Mouse (Mus musculus) intestine, embryonic 14.5 days (tissue): ENCODE data around the gene Synm. TPM values are rescaled to one million over a fixed set of nuclear protein-coding genes. Genes with fewer than 3 reads are reported as not detected.

Source experiments
- ATAC-seq: fragments of 200-750 bp; cut with Nextera tagmentation; replicated peaks from 2 replicates; pipeline ENCODE4 v1.8.0; 2017; ENCODE audit warnings: low read depth, moderate number of reproducible peaks, moderate TSS enrichment, moderate library complexity; ENCODE audit not compliant: low FRiP score, low TSS enrichment
- DNase-seq: peaks from one replicate; pipeline ENCODE4 v3.0.0-alpha.2; 2018; ENCODE audit warnings: low spot score
- H3K27ac ChIP-seq: fragments of 300-500 bp; sonication (generic); 2 replicates; pipeline ENCODE4 v1.5.1; 2014; ENCODE audit warnings: low read depth, mild to moderate bottlenecking, control low read depth
- H3K27me3 ChIP-seq: fragments of 300-500 bp; sonication (generic); replicated peaks from 2 replicates; pipeline ENCODE4 v1.6.1; 2014; ENCODE audit warnings: low read length, control low read depth; ENCODE audit not compliant: control insufficient read depth, insufficient read depth
- H3K36me3 ChIP-seq: fragments of 300-500 bp; sonication (generic); 2 replicates; pipeline ENCODE4 v1.6.1; 2014; ENCODE audit warnings: low read length, control low read depth; ENCODE audit not compliant: control insufficient read depth, insufficient read depth
- H3K4me1 ChIP-seq: fragments of 300-500 bp; sonication (generic); replicated peaks from 2 replicates; pipeline ENCODE4 v1.6.1; 2014; ENCODE audit warnings: low read length, control low read depth, mixed read lengths; ENCODE audit not compliant: control insufficient read depth, insufficient read depth
- H3K4me2 ChIP-seq: fragments of 300-500 bp; sonication (generic); 2 replicates; pipeline ENCODE4 v1.6.1; 2014; ENCODE audit warnings: low read length
- H3K4me3 ChIP-seq: fragments of 300-500 bp; sonication (generic); 2 replicates; pipeline ENCODE4 v1.5.1; 2014; ENCODE audit warnings: low read depth, low read length, control low read depth, mixed read lengths
- H3K9ac ChIP-seq: fragments of 300-500 bp; sonication (generic); 2 replicates; pipeline ENCODE4 v1.6.1; 2014; ENCODE audit warnings: mild to moderate bottlenecking, low read length
- H3K9me3 ChIP-seq: fragments of 300-500 bp; sonication (generic); 2 replicates; pipeline ENCODE4 v1.6.1; 2016; ENCODE audit warnings: low read length, control low read depth; ENCODE audit not compliant: control insufficient read depth
- WGBS: fragments of 180-500 bp; shearing (Covaris S2); extraction: QIAGEN DNeasy Blood & Tissue Kit; methylation state at CpG from one replicate; pipeline ENCODE4 v1.1.7; 2014; 5-methylcytosine and 5-hydroxymethylcytosine counted together
- polyA plus RNA-seq: library from polyadenylated mRNA; unstranded; fragments of >200 nt; fragmentation: Nextera tagmentation; extraction: Ambion mirVana; gene quantifications from 2 replicates; pipeline ENCODE4 v1.2.1, GENCODE M21; 2014

The Synm gene
- polyA plus RNA-seq, 1 experiment from 2014 or later = 2.3 TPM

DNA sequence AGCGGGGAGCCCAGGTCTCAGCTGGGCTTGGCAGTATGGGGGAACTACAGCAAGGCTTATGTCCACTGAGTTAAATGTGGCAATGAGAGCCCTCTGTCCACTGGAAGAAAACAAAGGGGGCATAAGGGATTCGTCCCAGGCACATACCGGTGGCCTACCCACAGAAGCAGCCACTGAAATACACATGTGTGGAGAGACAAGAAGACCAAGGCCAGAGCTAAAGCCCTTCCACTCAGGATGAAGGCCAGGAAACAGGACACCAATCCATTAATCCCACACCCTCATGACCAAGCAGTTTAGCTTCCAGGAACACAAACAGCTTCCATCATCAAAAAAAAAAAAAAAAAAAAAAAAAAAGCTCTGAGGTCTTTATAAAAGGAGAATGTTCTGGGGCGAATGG is 19.2 kb downstream of the Synm start:
- H3K27ac ChIP-seq = no peak overlapping the region
- 0 out of 2 replicates have a peak, but pooled peaks cover under 1% of the 10 kb centered on the region for H3K36me3 ChIP-seq
- no peak overlapping the region for H3K9ac ChIP-seq
- WGBS = 91% methylated on average over 4 of the region's 4 CpGs
- DNase-seq (no peak), ATAC-seq (no peak)
- H3K4me3 ChIP-seq = no peak overlapping the region
- H3K27me3 ChIP-seq = no peaks in the 10 kb centered on the region
- no peaks in the 10 kb centered on the region for H3K4me1 ChIP-seq
- no peak overlapping the region for H3K4me2 ChIP-seq
- no peaks in the 10 kb centered on the region for H3K9me3 ChIP-seq

DNA sequence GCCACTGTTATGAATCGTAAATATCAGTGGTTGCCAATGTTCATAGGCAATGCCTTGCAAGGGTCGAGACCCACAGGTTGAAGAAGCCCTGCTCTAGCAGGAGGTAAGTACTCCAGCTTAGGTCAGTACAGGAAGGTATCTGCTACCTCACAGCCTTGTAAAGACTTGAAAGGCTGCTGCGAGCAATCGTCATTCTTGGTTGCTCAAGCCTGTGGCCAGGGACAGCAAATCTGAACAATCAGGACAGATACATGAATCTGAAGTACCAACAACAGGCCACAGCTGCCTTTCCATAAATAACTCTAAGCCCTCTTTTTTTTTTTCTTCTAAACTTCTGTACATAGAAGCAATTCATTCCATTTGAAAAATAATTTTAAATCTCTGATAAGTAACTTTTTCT is 27.3 kb downstream of the Synm start:
- no peaks in the 10 kb centered on the region for H3K9me3 ChIP-seq
- no peak overlapping the region for H3K9ac ChIP-seq
- H3K27ac ChIP-seq = no peak overlapping the region
- 73% methylated on average over 4 of the region's 4 CpGs for WGBS
- DNase-seq (no peak), ATAC-seq (no peak)
- no peak overlapping the region for H3K4me3 ChIP-seq
- 0 out of 2 replicates have a peak, but pooled peaks cover 4% of the 10 kb centered on the region for H3K36me3 ChIP-seq
- H3K4me2 ChIP-seq = no peak overlapping the region
- no peaks in the 10 kb centered on the region for H3K27me3 ChIP-seq
- H3K4me1 ChIP-seq = no peaks in the 10 kb centered on the region; the same call in 1 of the 2 replicates

DNA sequence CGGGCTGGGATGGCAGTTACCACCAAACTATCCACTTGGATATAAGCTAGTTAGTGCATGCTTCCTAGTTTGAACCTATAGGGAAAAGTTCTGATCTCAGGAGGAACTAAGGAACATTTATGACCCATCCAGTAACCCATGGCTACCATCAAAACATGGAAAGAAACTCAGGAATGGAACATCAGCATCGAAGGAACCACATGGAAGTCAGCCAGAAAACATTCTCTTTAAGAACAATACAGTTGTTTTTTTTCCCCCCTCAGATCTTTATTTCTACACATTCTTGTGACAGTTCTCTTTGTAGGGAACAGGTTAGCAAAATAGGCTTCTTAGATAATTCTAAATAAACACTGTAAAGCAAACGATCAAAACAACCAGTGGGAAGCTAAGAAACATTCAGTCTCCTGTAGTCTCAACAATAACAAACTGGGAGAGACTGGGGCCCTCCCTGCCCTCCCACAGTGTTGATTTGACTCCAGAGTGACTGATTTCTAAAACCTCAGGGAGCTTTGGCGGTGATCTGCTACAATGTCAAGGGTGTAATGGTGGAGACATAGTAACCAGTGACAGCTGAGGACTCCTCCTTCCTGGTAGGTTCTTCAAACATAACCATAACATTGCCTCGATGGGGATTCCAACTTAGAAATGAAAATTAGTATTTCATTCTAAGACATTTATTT is 29.0 kb downstream of the Synm start:
- Histone ChIP-seq H3K4me1 (no peaks in the 10 kb centered on the region; the same call in 1 of the 2 replicates), H3K9ac (no peak overlapping the region), H3K36me3 (peaks cover 17% of the 10 kb centered on the region), H3K27ac (no peak overlapping the region), H3K4me3 (no peak overlapping the region), H3K27me3 (no peaks in the 10 kb centered on the region), H3K4me2 (no peak overlapping the region), H3K9me3 (no peaks in the 10 kb centered on the region)
- 55% methylated on average over 5 of the region's 5 CpGs for WGBS
- ATAC-seq (no peak), DNase-seq (no peak)

DNA sequence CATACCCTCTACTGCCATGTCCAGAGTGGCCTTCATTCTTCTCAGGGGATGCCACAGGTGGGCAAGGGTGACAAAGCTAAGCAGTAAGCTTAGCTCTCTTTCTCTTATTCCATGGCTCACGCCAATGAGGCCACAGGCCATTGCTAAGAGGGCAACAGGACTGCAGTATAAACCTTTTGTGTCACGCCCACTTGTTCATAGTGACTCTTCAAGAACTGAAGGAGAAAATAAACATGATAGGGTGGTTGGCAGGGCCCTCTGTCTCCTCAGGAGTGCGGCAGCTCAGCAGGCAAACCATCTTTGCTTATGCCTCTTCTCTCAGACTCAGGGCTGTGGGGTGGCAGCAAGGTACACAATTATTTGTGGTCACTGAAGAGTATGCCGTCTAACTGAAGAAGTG is 30.7 kb downstream of the Synm start:
- Histone ChIP-seq H3K27me3 (no peaks in the 10 kb centered on the region), H3K27ac (no peak overlapping the region), H3K4me1 (no peaks in the 10 kb centered on the region; the same call in 1 of the 2 replicates), H3K4me2 (no peak overlapping the region), H3K9ac (no peak overlapping the region), H3K4me3 (no peak overlapping the region), H3K36me3 (peaks cover 27% of the 10 kb centered on the region), H3K9me3 (no peaks in the 10 kb centered on the region)
- 91% methylated on average over 4 of the region's 4 CpGs for WGBS
- ATAC-seq = no peak
- no peak for DNase-seq

DNA sequence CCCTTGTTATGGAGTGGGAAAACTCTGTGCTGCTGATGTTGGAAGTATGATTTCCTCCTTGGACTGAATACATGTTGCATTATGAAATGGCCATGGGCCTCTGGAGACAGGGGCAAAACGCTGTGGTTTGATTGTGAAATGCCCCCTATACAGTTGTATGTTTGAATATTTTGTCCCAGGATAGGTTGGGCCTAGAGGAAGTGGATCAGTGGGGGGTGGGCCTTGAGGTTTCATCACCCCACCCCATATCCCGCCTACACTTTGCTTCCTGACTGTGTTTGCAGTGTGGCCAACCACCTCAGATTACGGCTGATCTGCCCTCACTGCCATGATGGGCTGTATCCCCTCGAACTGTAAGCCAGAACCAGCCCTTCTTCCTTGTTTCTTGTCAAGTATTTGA is 31.3 kb downstream of the Synm start:
- DNase-seq = no peak
- H3K9ac ChIP-seq = no peak overlapping the region
- WGBS = 92% methylated on average over 4 of the region's 4 CpGs
- no peaks in the 10 kb centered on the region; the same call in 1 of the 2 replicates for H3K4me1 ChIP-seq
- no peak overlapping the region for H3K4me3 ChIP-seq
- H3K36me3 ChIP-seq = peaks cover 27% of the 10 kb centered on the region
- H3K9me3 ChIP-seq = no peaks in the 10 kb centered on the region
- no peak overlapping the region for H3K27ac ChIP-seq
- no peak for ATAC-seq
- no peaks in the 10 kb centered on the region for H3K27me3 ChIP-seq
- no peak overlapping the region for H3K4me2 ChIP-seq

DNA sequence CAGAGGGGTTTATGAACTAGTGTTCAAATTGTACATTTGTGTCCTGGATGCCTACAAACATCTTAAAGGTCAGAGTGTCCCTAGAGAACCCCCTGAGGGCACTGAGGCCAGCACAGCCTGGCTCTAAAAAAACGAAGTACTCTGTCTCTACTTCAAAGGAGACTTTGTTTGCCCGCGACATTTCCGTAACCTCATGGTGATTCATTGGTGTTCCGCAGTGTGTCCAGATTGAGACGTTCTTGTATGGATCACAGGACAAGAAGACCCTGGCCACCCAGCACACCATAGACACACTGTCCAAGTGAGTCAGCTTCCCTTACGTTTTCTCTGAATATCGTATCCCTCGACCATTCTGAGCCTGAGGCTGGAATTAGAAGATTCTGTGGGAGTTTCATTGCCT is 34.5 kb downstream of the Synm start:
- no peak overlapping the region for H3K4me3 ChIP-seq
- H3K9me3 ChIP-seq = no peaks in the 10 kb centered on the region
- ATAC-seq = no peak
- no peak for DNase-seq
- no peak overlapping the region for H3K27ac ChIP-seq
- 72% methylated on average over 9 of the region's 9 CpGs for WGBS
- H3K36me3 ChIP-seq = peaks cover 27% of the 10 kb centered on the region
- H3K4me1 ChIP-seq = no peaks in the 10 kb centered on the region
- H3K27me3 ChIP-seq = no peaks in the 10 kb centered on the region
- no peak overlapping the region for H3K9ac ChIP-seq
- no peak overlapping the region for H3K4me2 ChIP-seq

DNA sequence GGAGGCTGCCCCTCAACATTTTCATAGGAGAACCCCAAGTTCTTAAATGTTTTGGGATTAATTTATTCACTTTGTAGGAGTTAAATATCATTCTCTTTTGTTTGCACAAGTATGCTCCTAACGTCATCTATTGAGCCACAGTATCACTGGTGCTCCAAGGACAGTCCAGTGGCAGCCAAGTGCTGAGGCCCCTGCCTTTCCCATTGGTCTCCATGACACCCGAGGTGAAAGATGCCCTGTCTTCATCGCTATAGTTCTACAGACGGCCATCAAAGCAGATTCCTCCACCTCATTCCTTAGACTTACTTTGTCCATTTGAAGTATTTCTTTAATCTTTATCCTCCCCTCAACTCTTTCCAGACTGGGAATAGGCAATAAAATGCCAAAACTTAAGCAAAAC is 35.0 kb downstream of the Synm start:
- no peak for ATAC-seq
- H3K9ac ChIP-seq = no peak overlapping the region
- 78% methylated on average over 4 of the region's 4 CpGs for WGBS
- no peaks in the 10 kb centered on the region for H3K27me3 ChIP-seq
- no peaks in the 10 kb centered on the region for H3K9me3 ChIP-seq
- no peak overlapping the region for H3K27ac ChIP-seq
- H3K36me3 ChIP-seq = peaks cover 32% of the 10 kb centered on the region
- DNase-seq = no peak
- no peaks in the 10 kb centered on the region for H3K4me1 ChIP-seq
- H3K4me3 ChIP-seq = no peak overlapping the region
- H3K4me2 ChIP-seq = no peak overlapping the region

DNA sequence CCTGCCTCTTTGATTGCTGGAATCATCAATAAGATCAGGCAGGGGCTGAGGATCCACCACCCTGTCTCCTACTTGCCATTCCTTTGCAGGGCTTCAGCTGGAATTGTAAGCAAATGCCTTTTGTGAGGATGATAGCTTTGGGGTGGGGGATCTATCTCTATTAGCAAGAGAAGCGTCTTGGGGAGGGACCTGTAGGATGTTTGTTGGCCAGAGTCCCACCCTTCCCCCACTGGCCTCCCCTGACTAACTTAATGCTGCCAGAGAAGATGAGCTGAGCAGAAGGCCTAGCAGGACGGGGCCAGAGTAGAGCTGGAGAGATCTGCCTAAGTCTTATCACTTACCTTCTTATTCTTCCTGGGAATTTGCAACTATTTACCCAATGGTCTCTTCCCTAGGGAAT is 37.4 kb downstream of the Synm start:
- H3K27ac ChIP-seq = no peak overlapping the region
- no peak overlapping the region for H3K9ac ChIP-seq
- H3K36me3 ChIP-seq = peaks cover 35% of the 10 kb centered on the region
- DNase-seq = no peak
- H3K4me3 ChIP-seq = no peak overlapping the region
- 54% methylated on average over 2 of the region's 2 CpGs for WGBS
- no peak for ATAC-seq
- H3K4me2 ChIP-seq = no peak overlapping the region
- no peaks in the 10 kb centered on the region for H3K27me3 ChIP-seq
- H3K4me1 ChIP-seq = no peaks in the 10 kb centered on the region
- no peaks in the 10 kb centered on the region for H3K9me3 ChIP-seq

DNA sequence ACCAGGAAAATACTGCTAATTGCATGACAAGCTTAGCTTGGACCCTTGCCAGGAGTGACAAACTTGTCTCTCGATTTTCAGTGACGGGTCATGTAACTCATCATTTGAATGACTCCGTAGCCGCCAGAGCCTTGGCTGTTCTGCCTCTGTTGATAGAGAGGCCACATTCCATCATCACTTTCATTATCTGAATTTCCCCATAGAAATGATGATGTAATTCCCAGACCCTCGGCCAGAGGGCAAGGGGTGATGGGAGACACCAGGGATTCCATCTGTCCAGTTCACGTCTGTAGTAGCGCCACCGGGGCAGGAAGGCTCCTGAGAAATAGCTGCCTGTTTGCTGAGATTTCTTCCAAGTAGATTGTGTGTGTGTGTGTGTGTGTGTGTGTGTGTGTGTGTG is 40.7 kb downstream of the Synm start:
- ATAC-seq (no peak), DNase-seq (no peak)
- H3K36me3 ChIP-seq = peaks cover 19% of the 10 kb centered on the region
- H3K4me1 ChIP-seq = no peaks in the 10 kb centered on the region
- no peak overlapping the region for H3K9ac ChIP-seq
- no peaks in the 10 kb centered on the region for H3K9me3 ChIP-seq
- H3K4me2 ChIP-seq = no peak overlapping the region
- no peak overlapping the region for H3K4me3 ChIP-seq
- no peak overlapping the region for H3K27ac ChIP-seq
- WGBS = 53% methylated on average over 8 of the region's 8 CpGs
- no peaks in the 10 kb centered on the region for H3K27me3 ChIP-seq
